Mouse (Mus musculus) thymus, adult 2 months (tissue): ENCODE measurements around the gene Rfc1. TPM values are rescaled to one million over a fixed set of nuclear protein-coding genes. Genes with fewer than 3 reads are reported as not detected.

Experiments
- DNase-seq: peaks from one replicate; pipeline ENCODE4 v3.0.0; 2021
- H3K27ac ChIP-seq: fragments of 200-500 bp; 2 replicates; pipeline ENCODE4 v1.5.1; 2012; ENCODE audit warnings: low read length, control low read depth; ENCODE audit not compliant: control insufficient read depth, insufficient read depth
- H3K27me3 ChIP-seq: fragments of 200-500 bp; 2 replicates; pipeline ENCODE4 v1.6.1; 2012; ENCODE audit warnings: mild to moderate bottlenecking, low read length, moderate library complexity, mixed read lengths; ENCODE audit not compliant: control insufficient read depth, insufficient read depth
- H3K36me3 ChIP-seq: fragments of 200-500 bp; 2 replicates; pipeline ENCODE4 v1.6.1; 2012; ENCODE audit warnings: mild to moderate bottlenecking, low read length, moderate library complexity; ENCODE audit not compliant: control insufficient read depth, insufficient read depth
- H3K4me1 ChIP-seq: fragments of 200-500 bp; replicated peaks from 2 replicates; pipeline ENCODE4 v1.6.1; 2012; ENCODE audit warnings: low read length; ENCODE audit not compliant: control insufficient read depth, insufficient read depth
- H3K4me3 ChIP-seq: fragments of 200-500 bp; 2 replicates; pipeline ENCODE4 v1.5.1; 2012; ENCODE audit warnings: mild to moderate bottlenecking, low read length, control low read depth, moderate library complexity; ENCODE audit not compliant: control insufficient read depth, insufficient read depth
- CTCF ChIP-seq: fragments of 200-500 bp; IDR thresholded peaks from 2 replicates; pipeline ENCODE4 v1.5.1; 2012; ENCODE audit warnings: mild to moderate bottlenecking, control low read depth, low read length, moderate library complexity, borderline replicate concordance; ENCODE audit not compliant: control insufficient read depth, poor library complexity, insufficient read depth; ENCODE audit errors: extremely low read depth
- POLR2A ChIP-seq: fragments of 200-500 bp; IDR thresholded peaks from 2 replicates; pipeline ENCODE4 v1.6.1; 2012; ENCODE audit warnings: mild to moderate bottlenecking, low read length, control low read depth, moderate library complexity; ENCODE audit not compliant: control insufficient read depth, poor library complexity, insufficient read depth; ENCODE audit errors: extremely low read depth
- WGBS: fragments of 180-500 bp; shearing (Covaris S2); methylation state at CpG from one replicate; pipeline ENCODE4 v1.1.7; 2018; 5-methylcytosine and 5-hydroxymethylcytosine counted together
- polyA plus RNA-seq: library from polyadenylated mRNA; depleted of rRNA; stranded (reverse); fragments of >200 nt; gene quantifications from 2 replicates; pipeline ENCODE4 v1.2.3, GENCODE M21; 2012

Gene Rfc1
- polyA plus RNA-seq, 1 experiment = 20.0 TPM

- Histone ChIP-seq H3K36me3 (no peaks in the 10 kb centered on the region), H3K4me3 (peak overlapping the region; percentile 97), H3K4me1 (peaks cover 2% of the 10 kb centered on the region; the same call in 1 of the 2 replicates), H3K27ac (peak overlapping the region; percentile 13; the same call in 1 of the 2 replicates), H3K27me3 (no peaks in the 10 kb centered on the region)
- 2% methylated on average over 8 of the region's 8 CpGs for WGBS
- no peak for DNase-seq
- TF ChIP-seq CTCF (no peak), POLR2A (no peak)
These were observed 682 bp downstream of the Rfc1 start for GRCm38 (mm10) chr5:65334788-65335187.

DNA sequence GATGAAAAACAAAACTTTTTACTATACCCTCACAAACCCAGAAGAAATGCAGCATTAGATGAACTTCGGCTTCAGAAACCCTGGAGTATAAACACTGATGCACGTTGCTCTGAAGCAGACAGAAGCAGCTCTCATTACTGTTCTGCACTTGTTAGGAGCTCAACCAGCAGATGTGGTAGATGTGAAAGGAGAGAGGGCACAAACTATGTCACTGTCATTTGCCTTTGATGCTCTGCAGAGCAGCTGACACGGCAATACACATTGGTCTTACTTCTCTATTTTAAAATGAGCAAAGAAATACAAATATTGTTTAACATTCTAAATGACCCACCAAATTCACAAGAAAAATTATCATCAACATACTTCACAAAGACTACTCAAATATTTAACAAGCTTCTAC, 5.5 kb downstream of the Rfc1 start:
- Histone ChIP-seq H3K27me3 (no peaks in the 10 kb centered on the region), H3K4me1 (peaks cover 9% of the 10 kb centered on the region), H3K27ac (no peak overlapping the region), H3K4me3 (no peak overlapping the region), H3K36me3 (no peaks in the 10 kb centered on the region)
- TF ChIP-seq POLR2A (no peak), CTCF (no peak)
- WGBS = 63% methylated on average over 3 of the region's 3 CpGs
- DNase-seq = no peak

DNA sequence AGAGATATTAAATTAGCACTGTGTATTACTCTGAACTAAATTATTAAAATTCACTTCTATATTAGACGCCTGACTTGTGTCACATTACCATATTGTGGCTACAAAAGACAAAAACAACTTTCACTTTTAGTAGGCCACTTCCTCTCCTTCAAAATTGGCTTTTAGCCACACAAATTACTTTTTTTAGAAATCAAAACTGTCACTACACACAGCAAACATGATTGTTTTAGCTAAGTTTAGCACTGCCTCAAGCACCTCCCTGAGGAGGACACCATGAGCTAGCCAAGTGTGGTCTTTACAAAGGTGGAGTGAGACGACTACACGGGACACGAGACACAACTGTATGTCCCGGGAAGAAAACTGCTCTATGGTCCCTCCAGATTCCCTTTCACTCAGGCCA, 9.3 kb downstream of the Rfc1 start:
- WGBS = under 1% methylated on average over 5 of the region's 5 CpGs
- TF ChIP-seq CTCF (no peak), POLR2A (no peak)
- peak; percentile 6 for DNase-seq
- H3K4me1 ChIP-seq = peaks cover 13% of the 10 kb centered on the region
- H3K27me3 ChIP-seq = no peaks in the 10 kb centered on the region
- H3K36me3 ChIP-seq = no peaks in the 10 kb centered on the region
- H3K4me3 ChIP-seq = no peak overlapping the region; the same call in 1 of the 2 replicates
- H3K27ac ChIP-seq = peak overlapping the region; percentile 87

- Histone ChIP-seq H3K27me3 (no peaks in the 10 kb centered on the region), H3K4me1 (peaks cover 13% of the 10 kb centered on the region), H3K36me3 (no peaks in the 10 kb centered on the region), H3K27ac (no peak overlapping the region), H3K4me3 (no peak overlapping the region)
- 89% methylated on average over 3 of the region's 3 CpGs for WGBS
- TF ChIP-seq CTCF = no peak
- DNase-seq = no peak
These were observed 10.6 kb downstream of the Rfc1 start for GRCm38 (mm10) chr5:65324758-65325355.

DNA sequence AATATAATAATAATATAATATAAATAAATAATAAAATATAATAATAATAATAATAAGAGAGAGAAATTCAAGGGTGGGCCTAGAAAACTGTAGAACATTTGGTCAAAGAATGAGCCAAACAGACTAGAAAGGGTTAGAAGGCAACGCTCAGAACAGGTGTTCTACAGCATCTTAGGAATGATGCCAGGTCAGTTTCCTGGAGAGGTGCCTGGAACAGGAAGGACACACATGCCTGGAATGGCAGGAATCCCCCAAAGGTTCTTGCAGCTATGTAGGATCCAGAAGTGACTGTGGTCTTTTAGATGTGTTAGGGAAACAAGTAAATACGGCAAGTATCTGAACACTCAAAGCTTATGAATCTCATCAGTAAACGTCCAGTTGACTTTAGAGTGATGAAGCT, 11.2 kb downstream of the Rfc1 start:
- DNase-seq = no peak
- TF ChIP-seq POLR2A (no peak), CTCF (no peak)
- Histone ChIP-seq H3K36me3 (peaks cover 2% of the 10 kb centered on the region; the same call in 1 of the 2 replicates), H3K4me3 (no peak overlapping the region), H3K27ac (no peak overlapping the region), H3K4me1 (peaks cover 13% of the 10 kb centered on the region), H3K27me3 (no peaks in the 10 kb centered on the region)
- WGBS = 93% methylated on average over 3 of the region's 3 CpGs

- peaks cover 15% of the 10 kb centered on the region for H3K36me3 ChIP-seq
- no peak overlapping the region for H3K4me3 ChIP-seq
- H3K27ac ChIP-seq = no peak overlapping the region
- peaks cover 13% of the 10 kb centered on the region for H3K4me1 ChIP-seq
- DNase-seq = peak; percentile 25
- 19% methylated on average over 10 of the region's 10 CpGs for WGBS
- H3K27me3 ChIP-seq = no peaks in the 10 kb centered on the region
- TF ChIP-seq CTCF = no peak
- no peak for TF ChIP-seq POLR2A
These were observed 13.3 kb downstream of the Rfc1 start for GRCm38 (mm10) chr5:65322165-65322564.

DNA sequence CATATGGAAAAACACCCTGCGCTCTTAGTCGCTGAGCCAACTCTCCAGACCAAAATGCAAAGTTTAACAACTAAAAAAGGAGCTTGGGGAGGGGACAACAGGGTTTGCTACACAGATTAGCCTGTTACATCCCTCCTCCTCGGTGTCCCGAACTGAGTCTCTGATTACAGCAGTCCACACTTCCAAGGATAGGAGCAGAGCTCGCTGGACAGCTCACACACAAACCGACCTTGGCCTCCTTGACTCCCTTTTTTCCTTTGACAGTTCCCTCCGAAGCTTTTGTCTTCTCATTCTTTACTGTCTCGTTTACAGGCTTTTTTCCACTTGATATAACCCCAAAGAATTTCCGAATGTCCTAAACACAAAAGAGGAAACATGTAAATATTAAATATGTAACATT, 16.3 kb downstream of the Rfc1 start:
- Histone ChIP-seq H3K4me3 (no peak overlapping the region), H3K4me1 (peaks cover 6% of the 10 kb centered on the region), H3K27ac (no peak overlapping the region), H3K27me3 (no peaks in the 10 kb centered on the region), H3K36me3 (peaks cover 21% of the 10 kb centered on the region)
- 97% methylated on average over 9 of the region's 9 CpGs for WGBS
- no peak for DNase-seq
- TF ChIP-seq POLR2A (no peak), CTCF (no peak)
